Mouse (Mus musculus) heart, postnatal 0 days (tissue): ENCODE measurements around the gene Gmds. TPM values are rescaled to one million over a fixed set of nuclear protein-coding genes. Genes with fewer than 3 reads are reported as not detected.

ENCODE experiments used
- ATAC-seq: fragments of 200-750 bp; cut with Nextera tagmentation; 2 replicates; pipeline ENCODE4 v1.8.0; 2017; ENCODE audit warnings: low read depth, moderate number of reproducible peaks, moderate library complexity; ENCODE audit not compliant: insufficient read depth
- DNase-seq: peaks from one replicate; pipeline ENCODE4 v3.0.0-alpha.2; 2016; ENCODE audit warnings: low spot score
- H3K27ac ChIP-seq: fragments of 300-500 bp; sonication (generic); 2 replicates; pipeline ENCODE4 v1.5.1; 2014; ENCODE audit warnings: low read depth, mild to moderate bottlenecking
- H3K27me3 ChIP-seq: fragments of 300-500 bp; sonication (generic); 2 replicates; pipeline ENCODE4 v1.6.1; 2014; ENCODE audit warnings: low read length, mixed read lengths; ENCODE audit not compliant: control insufficient read depth, insufficient read depth
- H3K36me3 ChIP-seq: fragments of 300-500 bp; sonication (generic); replicated peaks from 2 replicates; pipeline ENCODE4 v1.6.1; 2014; ENCODE audit warnings: low read length, mixed read lengths; ENCODE audit not compliant: control insufficient read depth, insufficient read depth
- H3K4me1 ChIP-seq: fragments of 300-500 bp; sonication (generic); 2 replicates; pipeline ENCODE4 v1.6.1; 2014; ENCODE audit warnings: antibody characterized with exemption; ENCODE audit not compliant: control insufficient read depth, insufficient read depth
- H3K4me2 ChIP-seq: fragments of 300-500 bp; sonication (generic); 2 replicates; pipeline ENCODE4 v1.6.1; 2014; ENCODE audit warnings: low read depth, mild to moderate bottlenecking, low read length, moderate library complexity
- H3K4me3 ChIP-seq: fragments of 300-500 bp; sonication (generic); 2 replicates; pipeline ENCODE4 v1.5.1; 2014; ENCODE audit warnings: low read depth, low read length
- H3K9ac ChIP-seq: fragments of 300-500 bp; sonication (generic); replicated peaks from 2 replicates; pipeline ENCODE4 v1.6.1; 2014; ENCODE audit warnings: low read depth, low read length, mixed read lengths
- H3K9me3 ChIP-seq: fragments of 300-500 bp; sonication (generic); replicated peaks from 2 replicates; pipeline ENCODE4 v1.6.1; 2016; ENCODE audit warnings: low read length; ENCODE audit not compliant: control insufficient read depth
- CTCF ChIP-seq: IDR thresholded peaks from 2 replicates; pipeline ENCODE4 v1.5.1; 2016; ENCODE audit warnings: antibody characterized with exemption, control low read depth, low read depth
- EP300 ChIP-seq: IDR thresholded peaks from 2 replicates; pipeline ENCODE4 v1.6.1; 2016; ENCODE audit warnings: antibody characterized with exemption, low read depth
- WGBS: fragments of 180-500 bp; shearing (Covaris S2); extraction: QIAGEN DNeasy Blood & Tissue Kit; methylation state at CpG from one replicate; pipeline ENCODE4 v1.1.7; 2014; 5-methylcytosine and 5-hydroxymethylcytosine counted together
- polyA plus RNA-seq: library from polyadenylated mRNA; unstranded; fragments of >200 nt; fragmentation: Nextera tagmentation; extraction: Ambion mirVana; gene quantifications from 2 replicates; pipeline ENCODE4 v1.2.1, GENCODE M21; 2015
- total RNA-seq: library from RNA; depleted of rRNA; stranded (reverse); fragments of >200 nt; gene quantifications from 2 replicates; pipeline ENCODE4 v1.2.3, GENCODE M21; 2014; ENCODE audit warnings: low replicate concordance; rRNA removed

The Gmds gene
- total RNA-seq, result 1.3 and 3.0 TPM in 2 replicates
- polyA plus RNA-seq, result 13.0 and 13.4 TPM in 2 replicates

GRCm38 (mm10) chr13:32338513-32339365 lies at the start of gene Gmds:
Gmds (minus strand) TSS chr13:32338740.
- Histone ChIP-seq H3K9ac (peak within 1 kb of the TSS; percentile 75), H3K27ac (peak within 1 kb of the TSS; percentile 79), H3K4me3 (peak within 1 kb of the TSS; percentile 77), H3K27me3 (no peaks in the 10 kb centered on the region), H3K4me1 (peaks cover 5% of the 10 kb centered on the region; the same call in 1 of the 2 replicates), H3K4me2 (peak within 1 kb of the TSS; percentile 91), H3K36me3 (peaks cover 2% of the 10 kb centered on the region; the same call in 1 of the 2 replicates), H3K9me3 (no peaks in the 10 kb centered on the region)
- no peak for TF ChIP-seq CTCF
- TF ChIP-seq EP300, result no peak
- DNase-seq (peak; percentile 93), ATAC-seq (peak; percentile 99)
- 3% methylated on average over 52 of the region's 55 CpGs for WGBS

- H3K36me3 ChIP-seq, result no peaks in the 10 kb centered on the region
- H3K4me2 ChIP-seq, result no peak overlapping the region
- no peaks in the 10 kb centered on the region for H3K27me3 ChIP-seq
- no peak overlapping the region for H3K27ac ChIP-seq
- DNase-seq (no peak), ATAC-seq (no peak)
- TF ChIP-seq CTCF (no peak), EP300 (no peak)
- H3K9me3 ChIP-seq, result no peaks in the 10 kb centered on the region
- no peak overlapping the region for H3K4me3 ChIP-seq
- no peak overlapping the region for H3K9ac ChIP-seq
- no peaks in the 10 kb centered on the region for H3K4me1 ChIP-seq
- WGBS, result 57% methylated on average over 4 of the region's 4 CpGs
Measured at GRCm38 (mm10) chr13:32385421-32386092, 47.0 kb upstream of the Gmds start.

GRCm38 (mm10) chr13:32382227-32383010 lies 43.9 kb upstream of the Gmds start:
- ATAC-seq (no peak), DNase-seq (no peak)
- Histone ChIP-seq H3K27me3 (no peaks in the 10 kb centered on the region), H3K36me3 (no peaks in the 10 kb centered on the region), H3K27ac (no peak overlapping the region), H3K4me3 (no peak overlapping the region), H3K4me2 (no peak overlapping the region), H3K9me3 (no peaks in the 10 kb centered on the region), H3K4me1 (no peaks in the 10 kb centered on the region), H3K9ac (no peak overlapping the region)
- TF ChIP-seq EP300 (no peak), CTCF (no peak)
- WGBS, result 77% methylated on average over 6 of the region's 6 CpGs

GRCm38 (mm10) chr13:32378634-32379033 lies 40.1 kb upstream of the Gmds start:
- ATAC-seq (no peak), DNase-seq (no peak)
- Histone ChIP-seq H3K9me3 (0 out of 2 replicates have a peak, but pooled peaks cover 4% of the 10 kb centered on the region), H3K4me1 (no peaks in the 10 kb centered on the region), H3K27ac (no peak overlapping the region), H3K36me3 (no peaks in the 10 kb centered on the region), H3K4me2 (no peak overlapping the region), H3K9ac (no peak overlapping the region), H3K4me3 (no peak overlapping the region), H3K27me3 (no peaks in the 10 kb centered on the region)
- TF ChIP-seq EP300, result no peak
- TF ChIP-seq CTCF, result no peak
- WGBS, result 76% methylated on average over 1 of the region's 1 CpGs

GRCm38 (mm10) chr13:32372531-32372883 lies 34.0 kb upstream of the Gmds start:
- Histone ChIP-seq H3K27me3 (no peaks in the 10 kb centered on the region), H3K36me3 (no peaks in the 10 kb centered on the region), H3K9me3 (0 out of 2 replicates have a peak, but pooled peaks cover 4% of the 10 kb centered on the region), H3K27ac (no peak overlapping the region), H3K4me3 (no peak overlapping the region), H3K4me1 (no peaks in the 10 kb centered on the region), H3K9ac (no peak overlapping the region), H3K4me2 (no peak overlapping the region)
- DNase-seq, result no peak
- no peak for ATAC-seq
- TF ChIP-seq CTCF (no peak), EP300 (no peak)
- 75% methylated on average over 2 of the region's 2 CpGs for WGBS
